Mouse (Mus musculus): ENCODE results near the gene Olfr1137. TPM values are rescaled to one million over a fixed set of nuclear protein-coding genes. Genes with fewer than 3 reads are reported as not detected.

Gene Olfr1137
- not detected for total RNA-seq (2021)
- long read RNA-seq, experiment 1, result 0 reads
- long read RNA-seq, experiment 2, result 0 reads

GRCm38 (mm10) chr2:87713079-87713478 is at the start of gene Olfr1137:
Gene Olfr1137 (minus strand): TSS chr2:87713179.
- no peak for DNase-seq (ENCODE audit: low spot score in 2 of 2)

DNA sequence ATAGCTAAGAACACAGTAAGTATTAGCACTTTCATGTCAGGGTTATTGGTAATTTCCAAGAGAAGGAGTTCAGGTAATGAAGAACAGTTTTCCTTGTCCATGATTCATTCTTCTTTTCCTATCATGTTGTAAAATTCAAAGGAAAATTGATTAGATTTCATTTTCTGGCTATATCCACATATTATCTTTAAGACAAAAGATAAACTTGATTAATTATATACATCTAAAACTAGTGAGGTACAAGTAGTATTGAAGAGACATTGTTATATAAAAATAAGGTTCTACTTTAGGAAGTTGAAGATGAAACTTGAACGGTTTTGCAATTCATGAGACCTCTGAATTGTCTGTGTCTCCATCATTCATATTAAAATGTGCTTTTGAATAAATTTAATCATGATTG is 40.9 kb upstream of the Olfr1137 start, which contains the start of gene Olfr1141:
TSS of gene Olfr1141 (minus strand) at position 101 of the 400 bp plus-strand sequence.
- no peak for DNase-seq (ENCODE audit: low spot score in 2 of 2)

DNA sequence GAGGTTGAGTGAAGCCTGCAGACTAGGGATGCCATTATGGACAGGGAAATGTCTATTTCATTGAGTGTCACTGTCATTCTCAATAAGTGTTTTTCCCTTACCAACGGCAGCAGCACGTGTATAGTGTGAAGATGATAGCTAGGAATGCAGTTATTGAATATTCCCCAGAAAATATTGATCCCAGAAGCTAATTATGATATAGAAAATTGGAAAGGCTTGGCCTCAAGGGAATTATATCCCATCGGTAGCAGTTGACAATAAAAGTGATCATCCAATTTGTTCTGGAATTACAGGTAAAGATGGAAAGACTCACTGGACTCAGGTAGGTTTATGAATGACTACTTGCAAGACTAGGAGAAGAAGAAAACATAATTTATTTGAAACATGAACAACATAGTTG is 30.5 kb upstream of the Olfr1137 start, which contains the start of gene Olfr1140:
TSS of gene Olfr1140 (plus strand) at position 301 of the 400 bp plus-strand sequence.
- DNase-seq (ENCODE audit: low spot score in 2 of 2), result no peak

- no peak for DNase-seq (ENCODE audit: low spot score in 2 of 2)
Measured at GRCm38 (mm10) chr2:87739878-87740277, 26.9 kb upstream of the Olfr1137 start, which contains the start of gene Olfr1138. Gene Olfr1138 (minus strand): TSS chr2:87739978.

GRCm38 (mm10) chr2:87693847-87694246 is 19.1 kb downstream of the Olfr1137 start, which contains the start of gene Olfr1136:
Gene Olfr1136 (minus strand): TSS chr2:87693947.
- DNase-seq (ENCODE audit: low spot score in 2 of 2), result no peak

DNA sequence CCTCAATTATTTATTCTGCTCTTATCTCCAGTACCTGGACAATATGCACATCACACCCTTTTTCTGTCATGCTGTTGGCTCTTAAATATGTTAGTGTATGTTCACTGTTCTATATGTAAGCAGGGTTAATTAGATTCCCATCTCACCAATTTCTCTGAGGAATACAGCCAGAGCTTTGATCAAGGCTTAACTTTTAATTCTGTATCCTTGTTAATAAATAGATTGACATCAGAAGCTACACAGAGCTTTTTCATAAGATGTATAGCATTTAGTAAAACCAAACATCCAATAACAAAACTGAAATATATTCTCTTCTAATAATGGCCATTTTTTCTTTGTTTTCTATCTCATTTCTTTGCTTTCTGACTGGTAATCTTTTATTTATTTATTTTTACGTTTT is 39.4 kb downstream of the Olfr1137 start, which contains the start of gene Olfr1135:
TSS of gene Olfr1135 (minus strand) at position 101 of the 400 bp plus-strand sequence.
- DNase-seq (ENCODE audit: low spot score in 2 of 2), result no peak

Other genes starting within 250 kb of the Olfr1137 start
- gene Pramel7, start 216.1 kb downstream of the Olfr1137 start, total RNA-seq (2021), result not detected
- gene Pramel6, start 206.6 kb downstream of the Olfr1137 start, total RNA-seq (2021), result not detected
- gene Olfr153, start 181.4 kb downstream of the Olfr1137 start, total RNA-seq (2021), result not detected
- not detected for gene Olfr1128, start 167.6 kb downstream of the Olfr1137 start, total RNA-seq (2021)
- gene Olfr1129, start 139.3 kb downstream of the Olfr1137 start, total RNA-seq (2021), result not detected
- not detected for gene Olfr1130, start 107.0 kb downstream of the Olfr1137 start, total RNA-seq (2021)
- gene Olfr1131, start 86.1 kb downstream of the Olfr1137 start, total RNA-seq (2021), result not detected
- not detected for gene Olfr1132, start 75.6 kb downstream of the Olfr1137 start, total RNA-seq (2021)
- not detected for gene Olfr1133, start 65.8 kb downstream of the Olfr1137 start, total RNA-seq (2021)
- not detected for gene Olfr1134, start 54.7 kb downstream of the Olfr1137 start, total RNA-seq (2021)
- gene Olfr1135, start 39.5 kb downstream of the Olfr1137 start, total RNA-seq (2021), result not detected
- gene Olfr1136, start 19.2 kb downstream of the Olfr1137 start, total RNA-seq (2021), result not detected
- gene Olfr1138, start 26.8 kb upstream of the Olfr1137 start, total RNA-seq (2021), result not detected
- not detected for gene Olfr1140, start 30.6 kb upstream of the Olfr1137 start, total RNA-seq (2021)
- not detected for gene Olfr1141, start 40.8 kb upstream of the Olfr1137 start, total RNA-seq (2021)
- not detected for gene Olfr152, start 66.3 kb upstream of the Olfr1137 start, total RNA-seq (2021)
- not detected for gene Olfr1143, start 87.4 kb upstream of the Olfr1137 start, total RNA-seq (2021)
- gene Olfr1145, start 96.6 kb upstream of the Olfr1137 start, total RNA-seq (2021), result not detected
- gene Olfr1148, start 117.4 kb upstream of the Olfr1137 start, total RNA-seq (2021), result not detected
- not detected for gene Olfr1150-ps1, start 130.8 kb upstream of the Olfr1137 start, total RNA-seq (2021)
- gene Olfr1151, start 142.7 kb upstream of the Olfr1137 start, total RNA-seq (2021), result not detected
- gene Olfr1152, start 153.3 kb upstream of the Olfr1137 start, total RNA-seq (2021), result not detected
- gene Olfr1153, start 181.8 kb upstream of the Olfr1137 start, total RNA-seq (2021), result not detected
- gene Olfr1154, start 192.0 kb upstream of the Olfr1137 start, total RNA-seq (2021), result not detected
- gene Olfr1155, start 232.0 kb upstream of the Olfr1137 start, total RNA-seq (2021), result not detected
- not detected for gene Olfr1156, start 239.9 kb upstream of the Olfr1137 start, total RNA-seq (2021)

Data from layer of hippocampus, postnatal 14 days (tissue).